In the genomic region with DNA sequence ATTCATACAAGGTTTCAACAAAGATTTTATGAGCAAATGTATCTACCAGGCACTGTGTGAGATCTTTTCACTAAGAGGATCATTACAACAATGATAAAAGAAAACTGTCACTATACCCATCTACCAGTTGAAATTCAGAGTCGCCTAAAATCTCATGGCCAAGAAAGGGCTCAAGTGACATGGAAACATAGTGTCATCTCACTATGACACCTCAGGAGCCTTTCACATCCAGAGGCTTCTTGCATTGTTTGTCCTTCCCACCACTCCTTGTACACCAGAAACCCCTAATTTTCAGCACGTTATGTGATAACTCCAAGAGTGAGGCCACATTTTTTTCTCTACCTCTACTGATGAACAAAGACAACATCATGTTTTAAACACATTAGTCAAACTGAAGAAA, we compare ENCODE assay signal across 15 mouse cellular contexts. TPM values are rescaled to one million over a fixed set of nuclear protein-coding genes. Genes with fewer than 3 reads are reported as not detected.
DNase-seq lines count a peak whose midpoint lies in the region; ATAC-seq and TF ChIP-seq lines count a peak whose summit lies in the region.
"Had no signal": no experiment of that assay in that cellular context is flagged by ENCODE, and none has a peak within 500 bp of the region (broad histone marks: within the 10 kb centered on the region; RNA-seq: fewer than 3 reads in every experiment).

No protein-coding gene starts in this region.

- no peak for DNase-seq in heart, postnatal 4 days
- DNase-seq in lung, embryonic 14.5 days = no peak
- DNase-seq in lung, postnatal 36 days = no peak
- no peak for DNase-seq in liver, postnatal 0 days
- no peak for DNase-seq in urinary bladder, postnatal 10 days (ENCODE audit: low spot score)
- no peak for DNase-seq in right cerebral cortex, postnatal 25 days
- DNase-seq: adrenal gland, adult 8-10 months; cerebellum, adult 11 months had no signal

- peak overlapping the region; percentile 6; the same call in 1 of the 2 replicates for H3K27ac ChIP-seq in heart, embryonic 13.5 days (replicated peaks)
- no peak overlapping the region for H3K27ac ChIP-seq in lung, embryonic 14.5 days (ENCODE audit: low read depth)
- no peak overlapping the region for H3K27ac ChIP-seq in bone marrow macrophage, adult 2 months (ENCODE audit: insufficient read depth, low read depth, low read length)
- peak overlapping the region; percentile 45; the same call in 1 of the 2 replicates for H3K27ac ChIP-seq in liver, postnatal 0 days (ENCODE audit: low read depth)
- H3K27ac ChIP-seq: hindbrain, postnatal 0 days; limb, embryonic 10.5 days had no signal

- peak overlapping the region; percentile 71 for H3K9ac ChIP-seq in heart, embryonic 13.5 days
- no peak overlapping the region for H3K9ac ChIP-seq in lung, embryonic 14.5 days
- peak overlapping the region; percentile 44; the same call in 1 of the 2 replicates for H3K9ac ChIP-seq in liver, postnatal 0 days (replicated peaks)

- H3K36me3 ChIP-seq in heart, embryonic 13.5 days = no peaks in the 10 kb centered on the region
- H3K36me3 ChIP-seq in lung, embryonic 14.5 days (ENCODE audit: insufficient read depth) = no peaks in the 10 kb centered on the region
- no peaks in the 10 kb centered on the region for H3K36me3 ChIP-seq in liver, postnatal 0 days (replicated peaks; ENCODE audit: insufficient read depth, low read length)
- H3K36me3 ChIP-seq: limb, embryonic 10.5 days had no signal

- peak overlapping the region; percentile 65 for H3K4me2 ChIP-seq in heart, embryonic 13.5 days
- H3K4me2 ChIP-seq in lung, embryonic 14.5 days = peak overlapping the region; percentile 34
- peak overlapping the region; percentile 68 for H3K4me2 ChIP-seq in liver, postnatal 0 days (ENCODE audit: low read depth, low read length)
- H3K4me2 ChIP-seq: midbrain, embryonic 11.5 days had no signal

- no peak for ATAC-seq in heart, embryonic 13.5 days (ENCODE audit: extremely low read depth, insufficient number of reproducible peaks, low FRiP score, low TSS enrichment)
- ATAC-seq in lung, embryonic 14.5 days (ENCODE audit: insufficient read depth) = no peak
- no peak for ATAC-seq in liver, postnatal 0 days
- ATAC-seq: CD4-positive, CD25-positive, alpha-beta regulatory T cell, adult 4 months; hindbrain, postnatal 0 days; Patski had no signal

- H3K4me1 ChIP-seq in heart, embryonic 13.5 days = peaks cover 24% of the 10 kb centered on the region
- H3K4me1 ChIP-seq in lung, embryonic 14.5 days (ENCODE audit: insufficient read depth) = no peaks in the 10 kb centered on the region
- H3K4me1 ChIP-seq in bone marrow macrophage, adult 2 months (ENCODE audit: control insufficient read depth, insufficient read depth, low read length) = peaks cover 30% of the 10 kb centered on the region
- H3K4me1 ChIP-seq in liver, postnatal 0 days (ENCODE audit: insufficient read depth) = peaks cover 12% of the 10 kb centered on the region

- TF ChIP-seq POLR2A in bone marrow macrophage, adult 2 months (IDR thresholded peaks at IDR 0.05; ENCODE audit: borderline replicate concordance, low read depth, low read length) = no peak

- 45% methylated on average over 2 of the region's 2 CpGs for WGBS in heart, embryonic 13.5 days
- 59% methylated on average over 2 of the region's 2 CpGs for WGBS in lung, embryonic 14.5 days
- 31% methylated on average over 2 of the region's 2 CpGs for WGBS in liver, postnatal 0 days (ENCODE audit: insufficient replicate concordance)

- TF ChIP-seq CTCF in lung, embryonic 14.5 days (IDR thresholded peaks at IDR 0.05; ENCODE audit: low read depth) = no peak
- TF ChIP-seq CTCF in bone marrow macrophage, adult 2 months (IDR thresholded peaks at IDR 0.05; ENCODE audit: low read depth, low read length) = no peak
- no peak for TF ChIP-seq CTCF in liver, postnatal 0 days (IDR thresholded peaks at IDR 0.05; ENCODE audit: low read depth)

- no peaks in the 10 kb centered on the region for H3K27me3 ChIP-seq in heart, embryonic 13.5 days (replicated peaks)
- no peaks in the 10 kb centered on the region for H3K27me3 ChIP-seq in lung, embryonic 14.5 days (ENCODE audit: insufficient read depth, low read length)
- H3K27me3 ChIP-seq in liver, postnatal 0 days (ENCODE audit: insufficient read depth, low read length) = no peaks in the 10 kb centered on the region
- H3K27me3 ChIP-seq: Patski had no signal

- H3K4me3 ChIP-seq in heart, embryonic 13.5 days = peak overlapping the region; percentile 50
- 0 out of 2 replicates have a peak overlapping the region, but pooled peaks have one; percentile 3 for H3K4me3 ChIP-seq in lung, embryonic 14.5 days (ENCODE audit: low read depth, low read length)
- peak overlapping the region; percentile 61 for H3K4me3 ChIP-seq in bone marrow macrophage, adult 2 months (ENCODE audit: insufficient read depth, low read length)
- peak overlapping the region; percentile 42 for H3K4me3 ChIP-seq in liver, postnatal 0 days (ENCODE audit: low read depth, low read length)
- H3K4me3 ChIP-seq: limb, embryonic 10.5 days had no signal

- no peak for TF ChIP-seq EP300 in liver, postnatal 0 days (IDR thresholded peaks at IDR 0.05; ENCODE audit: low read depth)

- H3K9me3 ChIP-seq in heart, embryonic 13.5 days = no peaks in the 10 kb centered on the region
- H3K9me3 ChIP-seq in lung, embryonic 14.5 days (ENCODE audit: low read depth, low read length) = no peaks in the 10 kb centered on the region; the same call in 1 of the 2 replicates
- no peaks in the 10 kb centered on the region for H3K9me3 ChIP-seq in liver, postnatal 0 days (ENCODE audit: low read length)
- H3K9me3 ChIP-seq: limb, embryonic 10.5 days had no signal

RNA-seq across cellular contexts. Expression of gene Klhl6, which starts 1.2 kb away (rescaled TPM):
- 22.3 and 25.9 TPM in 2 replicates for polyA plus RNA-seq in heart, embryonic 13.5 days (2015; fragmentation: Nextera tagmentation; extraction: Ambion mirVana)
- 10 to 100 TPM; 12.4 to 12.5 TPM for total RNA-seq in heart, postnatal 4 days (2021)
- polyA plus RNA-seq in lung, embryonic 14.5 days (2014; fragmentation: Nextera tagmentation; extraction: Ambion mirVana) = 15.4 and 17.0 TPM in 2 replicates
- polyA plus RNA-seq in bone marrow macrophage, adult 2 months (2012; ENCODE audit: insufficient read depth, insufficient read length, missing spikeins) = 47.2 and 50.7 TPM in 2 replicates
- polyA plus RNA-seq in liver, postnatal 0 days (2015; fragmentation: Nextera tagmentation; extraction: Ambion mirVana) = 17.1 and 17.2 TPM in 2 replicates

Comparison
In these comparisons a context has a peak if more than half of its experiments do, and no peak if none do; other contexts are left out.
1. H3K27ac ChIP-seq: peak in heart, embryonic 13.5 days (single experiment) and liver, postnatal 0 days (single experiment); none in lung, embryonic 14.5 days (single experiment) and bone marrow macrophage, adult 2 months (single experiment).
2. H3K4me3 ChIP-seq: peak in every context shown above with its lines; median percentile 61 in bone marrow macrophage, adult 2 months; 50 in heart, embryonic 13.5 days; 42 in liver, postnatal 0 days; 3 in lung, embryonic 14.5 days.
3. Peak in every context shown above with its lines, with median percentiles within 50 percentile points of each other: H3K4me2 ChIP-seq.